Mouse (Mus musculus): ENCODE results near the gene Csrp3.

The Csrp3 gene

DNA sequence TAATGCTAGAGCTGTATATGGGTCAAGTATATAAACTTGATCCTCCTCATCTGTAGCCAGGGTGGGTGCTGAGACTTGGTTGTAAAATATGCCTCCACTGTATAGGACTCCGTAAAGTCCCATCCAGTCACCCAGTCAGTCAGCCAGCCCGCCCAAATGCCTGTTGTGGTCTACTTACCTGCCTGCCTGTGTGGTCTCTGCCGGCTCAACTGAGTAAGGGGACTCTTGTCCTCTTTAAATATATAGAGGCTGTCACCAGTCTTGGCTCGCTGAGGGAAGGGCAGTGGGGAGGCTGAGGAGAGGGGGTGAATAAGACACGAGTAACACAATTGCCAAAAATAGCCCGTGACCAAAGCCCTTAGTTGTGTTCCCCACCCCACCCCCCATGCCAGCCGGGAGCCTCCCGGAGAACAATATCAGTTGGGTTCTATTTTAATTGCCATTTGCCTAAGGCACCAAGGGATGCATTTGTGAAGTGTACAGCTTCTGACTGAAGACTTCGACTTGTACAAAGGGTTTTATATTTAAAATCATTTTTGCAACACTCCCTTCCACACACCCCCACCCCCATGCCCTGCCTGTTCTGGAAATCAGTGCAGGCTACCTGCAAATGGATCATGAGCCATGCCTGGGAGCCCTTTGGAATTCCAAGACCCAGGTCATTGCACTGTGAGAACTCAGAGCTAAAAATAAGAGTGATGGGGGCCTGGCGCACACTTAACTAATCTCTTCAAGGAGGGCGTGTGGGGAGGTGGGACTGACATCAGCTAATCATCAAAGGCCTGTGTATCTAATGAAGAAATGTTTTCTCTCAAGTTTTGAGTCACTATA lies at the start of gene Csrp3:
TSS of gene Csrp3 (minus strand) at position 214 of the 831 bp plus-strand sequence.
- no peak for DNase-seq

DNA sequence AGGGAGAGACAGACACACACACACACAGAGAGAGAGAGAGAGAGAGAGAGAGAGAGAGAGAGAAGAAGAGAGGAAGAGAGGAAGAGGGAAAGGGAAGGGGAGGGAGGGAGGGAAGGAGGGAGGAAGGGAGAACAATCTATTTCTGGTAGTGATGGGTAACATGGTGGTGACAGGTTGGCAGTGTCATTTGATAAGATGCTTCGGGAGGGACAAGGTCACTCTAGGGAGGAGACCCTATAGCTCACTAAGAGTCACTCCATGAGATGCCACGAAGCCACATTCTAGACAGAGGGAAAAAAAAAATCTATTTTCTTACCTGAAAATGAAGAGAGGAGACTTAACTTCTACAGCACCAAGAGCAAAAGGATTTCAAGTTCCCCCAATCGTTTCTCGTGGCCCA lies 48.2 kb upstream of the Csrp3 start:
- no peak for DNase-seq

DNA sequence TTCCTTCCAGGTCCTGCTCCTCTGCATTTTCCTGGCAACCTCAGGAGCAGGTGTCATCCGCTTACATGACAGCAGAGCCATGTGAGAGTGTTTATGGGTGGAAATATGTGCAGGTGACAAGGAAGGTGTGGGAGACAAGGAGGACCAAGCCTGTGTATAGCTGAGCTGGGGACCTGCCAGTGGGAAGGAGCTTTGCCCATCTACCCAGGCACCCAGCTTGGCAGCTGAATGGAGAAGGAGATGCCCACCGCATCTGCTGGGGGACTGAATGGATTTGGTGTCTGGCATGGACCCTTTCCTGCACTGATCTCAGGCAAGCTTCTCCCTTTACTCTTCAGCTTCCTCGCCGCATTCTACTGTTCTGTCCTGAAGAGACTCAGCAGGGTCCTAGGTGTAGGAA lies 47.6 kb upstream of the Csrp3 start:
- DNase-seq: no peak

DNA sequence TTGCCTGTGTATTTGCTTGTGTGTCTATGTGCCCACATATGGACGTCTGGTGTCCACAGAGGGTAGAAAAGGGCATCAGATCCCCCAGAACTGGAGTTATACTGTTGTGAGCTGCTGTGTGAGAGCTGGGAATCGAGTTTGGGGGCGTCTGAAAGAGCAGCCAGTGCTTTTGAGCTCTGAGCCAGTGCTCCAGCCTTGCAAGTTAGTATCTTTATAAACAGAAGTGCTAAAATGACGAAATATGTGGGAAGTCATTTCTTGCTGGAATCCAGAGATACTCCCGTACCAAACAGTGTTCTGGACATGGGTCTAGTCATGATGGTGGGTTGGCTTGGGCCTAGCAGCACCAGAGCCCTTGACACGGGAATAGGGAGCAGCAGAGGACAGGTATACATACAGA lies 46.9 kb upstream of the Csrp3 start:
- no peak for DNase-seq

DNA sequence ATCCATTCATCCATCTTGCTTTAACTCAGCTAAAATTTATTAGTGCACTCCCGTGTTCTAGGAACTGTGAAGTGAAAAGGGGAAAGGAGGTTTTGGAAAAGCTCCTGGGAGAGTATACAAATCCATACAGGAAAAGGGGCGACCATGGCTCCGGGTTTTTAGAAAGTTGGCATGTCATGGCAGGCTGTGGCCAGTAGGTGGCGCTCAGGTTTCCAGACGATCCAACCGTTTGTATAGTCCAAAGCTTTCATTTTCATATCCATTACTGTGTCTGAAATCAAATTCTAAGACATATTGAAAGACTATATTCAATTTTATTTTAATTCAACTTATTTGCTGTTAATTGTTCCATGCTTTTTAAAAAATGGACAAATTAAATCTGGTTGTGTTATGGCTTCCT lies 46.3 kb upstream of the Csrp3 start:
- DNase-seq: peak; percentile 83

DNA sequence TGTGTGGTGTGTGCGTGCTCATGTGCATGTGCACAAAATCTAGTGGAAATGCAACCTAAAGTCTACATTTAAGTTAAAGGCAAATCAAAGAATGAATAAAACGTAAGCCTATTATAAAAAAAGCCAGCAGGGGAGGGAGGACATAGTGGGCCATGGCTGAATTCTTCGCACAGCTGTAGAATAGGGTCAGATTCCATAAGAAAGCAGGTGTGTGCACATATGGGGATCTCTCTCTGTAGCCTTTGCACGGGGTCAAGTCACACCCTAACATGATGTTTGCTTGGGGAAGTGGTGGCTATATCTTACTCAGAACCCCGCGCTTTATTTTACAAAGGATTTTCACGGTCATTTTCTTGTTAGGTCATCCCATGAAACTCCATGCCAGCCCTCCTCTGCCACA lies 45.3 kb upstream of the Csrp3 start:
- DNase-seq: no peak

DNA sequence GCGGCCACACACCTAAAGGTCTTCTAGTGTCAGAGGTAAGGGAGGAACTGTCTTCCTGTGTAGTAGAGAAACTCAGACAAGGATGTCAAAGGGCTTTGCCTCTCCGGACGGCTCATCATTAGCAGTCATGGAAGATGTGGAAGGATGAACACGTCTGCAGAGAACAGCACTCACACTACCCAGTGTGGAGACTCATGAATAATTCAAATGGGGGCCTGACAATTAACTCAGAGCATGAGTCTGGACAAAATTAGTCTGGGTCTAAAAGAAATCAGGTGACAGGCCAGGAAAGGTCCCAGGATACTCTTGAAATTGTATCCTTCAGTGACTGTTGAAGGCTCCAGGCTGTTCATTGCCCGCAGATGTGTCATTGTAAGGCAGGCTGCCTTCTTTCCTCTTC lies 43.2 kb upstream of the Csrp3 start:
- no peak for DNase-seq

DNA sequence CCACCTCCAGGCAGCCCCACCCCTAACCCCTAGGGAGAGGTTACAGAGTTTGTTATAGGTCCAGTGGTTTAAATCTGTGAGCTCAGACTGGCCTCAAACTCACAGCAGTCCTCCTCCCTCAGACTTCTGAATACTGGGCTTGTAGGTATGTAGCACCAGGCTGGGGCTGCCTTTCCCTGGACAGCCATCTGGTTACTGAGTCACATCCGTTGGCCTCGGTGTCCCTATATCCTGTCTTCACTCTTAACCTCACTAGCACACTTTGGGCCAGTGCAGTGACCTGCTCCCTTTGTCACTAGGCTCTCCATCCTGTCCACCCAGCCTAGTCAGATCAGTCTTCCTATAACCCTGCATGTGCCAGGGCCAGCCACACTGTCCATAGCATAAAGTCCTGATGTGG lies 40.9 kb upstream of the Csrp3 start:
- DNase-seq: no peak

DNA sequence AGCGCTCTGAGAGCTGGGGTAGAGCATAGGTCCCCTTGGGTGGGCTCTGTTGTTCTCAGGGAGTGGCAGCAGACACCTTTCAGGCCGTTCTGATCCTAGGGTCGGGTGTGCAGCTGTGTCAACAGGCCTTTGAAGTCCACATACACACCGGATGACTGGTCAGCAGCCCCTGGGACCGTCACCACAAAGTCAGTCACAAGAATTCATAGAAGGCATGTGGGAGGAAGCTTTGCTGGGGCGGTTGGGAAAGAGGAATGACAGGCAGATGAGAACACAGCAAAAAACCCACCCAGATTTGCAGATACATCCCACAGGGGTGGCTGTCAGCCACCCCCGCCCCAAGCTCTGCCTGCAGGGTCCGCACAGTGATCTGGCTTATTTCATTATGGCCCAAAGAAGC lies 40.1 kb upstream of the Csrp3 start:
- DNase-seq: no peak

DNA sequence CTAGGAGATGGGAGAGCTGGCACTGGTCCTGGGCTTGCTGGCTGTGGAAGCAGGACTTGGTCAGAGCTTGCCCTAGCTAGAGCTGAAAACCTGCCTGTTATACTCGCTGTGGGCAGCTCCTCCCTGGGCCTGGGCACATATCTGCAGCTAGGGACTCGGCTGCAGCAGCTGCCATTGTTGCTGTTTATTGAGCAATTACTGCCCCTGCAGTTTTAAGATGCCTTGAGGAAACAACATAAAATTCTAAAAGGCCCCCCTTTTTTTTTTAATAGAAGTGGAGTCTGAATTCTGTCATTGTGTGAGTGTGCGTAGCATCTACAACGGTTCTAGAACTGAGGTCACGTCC lies 36.4 kb upstream of the Csrp3 start:
- DNase-seq: no peak

DNA sequence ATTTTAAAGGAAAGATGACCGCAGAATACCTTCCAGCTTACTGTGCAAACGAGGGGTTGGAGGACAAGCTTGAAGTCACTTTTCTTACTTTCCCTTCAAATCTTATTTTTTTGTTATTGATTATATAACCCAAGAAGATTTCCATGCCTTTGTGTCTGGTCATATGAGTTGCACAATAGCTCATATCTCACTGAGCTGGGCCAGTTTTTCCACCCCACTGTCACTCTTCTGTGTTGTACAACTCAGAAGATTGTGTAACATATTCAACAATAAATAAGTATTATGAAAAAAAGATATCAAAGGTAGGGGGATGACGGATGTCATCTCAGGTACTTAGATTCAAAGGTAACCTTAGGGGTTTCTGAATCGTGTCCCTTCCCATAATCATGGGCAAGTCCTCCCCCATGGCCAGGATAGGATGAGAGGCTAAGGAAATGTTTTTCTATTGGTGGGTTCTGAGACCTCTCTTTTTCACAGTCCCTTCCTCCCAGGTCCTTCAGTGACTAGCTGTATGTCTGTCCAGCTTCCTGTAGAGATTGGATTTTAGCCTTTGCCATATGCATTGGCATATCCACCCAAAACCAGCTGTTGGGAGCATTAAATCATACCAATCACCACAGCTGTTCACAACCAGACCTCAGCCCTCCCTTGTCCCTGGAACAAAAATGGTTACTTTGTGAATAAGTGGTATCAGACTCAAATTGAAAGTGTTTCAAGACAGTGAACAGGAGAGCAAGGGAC lies 35.9 kb upstream of the Csrp3 start:
- DNase-seq: no peak

DNA sequence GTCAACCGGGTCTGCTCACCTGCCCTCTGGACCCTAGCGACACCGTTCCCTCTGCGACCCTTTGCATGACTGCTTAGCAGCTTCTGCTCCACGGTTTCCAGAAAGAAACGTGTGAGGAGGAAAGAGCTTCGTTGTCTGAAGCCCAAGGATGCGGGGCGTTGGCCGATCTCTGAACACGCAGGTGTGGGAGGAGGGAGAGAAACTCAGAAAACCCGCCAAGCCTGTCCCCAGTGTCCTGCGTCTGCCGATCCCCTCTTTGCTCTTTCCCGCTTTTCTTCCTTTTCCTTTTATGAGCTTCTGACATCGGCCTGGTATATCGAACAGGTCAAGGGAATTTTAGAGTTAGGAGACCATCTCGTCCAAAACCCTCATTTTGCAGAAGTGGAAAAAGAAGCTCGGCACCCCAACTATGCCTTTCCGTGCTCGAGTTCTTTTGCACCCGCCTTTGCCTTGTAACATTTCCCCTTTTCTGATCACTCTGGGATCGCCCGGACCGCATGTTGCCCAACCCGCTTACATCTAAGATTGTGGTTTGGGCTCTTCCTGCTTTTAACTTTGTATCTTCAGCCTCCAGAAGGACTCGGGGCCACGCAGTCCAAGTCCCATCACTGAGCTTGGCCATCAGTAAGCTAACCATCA lies 34.3 kb upstream of the Csrp3 start:
- DNase-seq: peak; percentile 27

DNA sequence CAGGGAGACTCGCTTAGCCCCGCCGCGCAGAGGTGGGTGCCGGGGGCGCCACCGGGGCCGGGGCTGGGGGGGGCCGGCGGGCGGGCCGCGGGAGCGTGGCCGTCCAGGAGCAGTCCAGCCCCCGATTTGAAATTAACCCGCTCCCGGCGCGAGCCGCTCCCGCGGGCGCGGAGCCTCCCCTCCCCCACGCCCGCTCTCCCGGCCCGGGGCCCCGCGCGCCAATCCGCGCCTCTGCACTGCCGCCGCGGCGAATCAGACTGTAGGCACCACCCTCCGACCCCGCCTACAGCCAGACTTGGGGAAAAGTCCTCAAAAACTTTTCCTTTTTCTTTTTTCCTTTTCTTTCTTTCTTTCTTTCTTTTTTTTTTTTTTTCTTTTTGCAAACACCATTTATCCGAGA lies 33.7 kb upstream of the Csrp3 start, which contains the start of gene E2f8:
TSS of gene E2f8 (minus strand) at position 111 of the 400 bp plus-strand sequence.
- DNase-seq: peak; percentile 90

DNA sequence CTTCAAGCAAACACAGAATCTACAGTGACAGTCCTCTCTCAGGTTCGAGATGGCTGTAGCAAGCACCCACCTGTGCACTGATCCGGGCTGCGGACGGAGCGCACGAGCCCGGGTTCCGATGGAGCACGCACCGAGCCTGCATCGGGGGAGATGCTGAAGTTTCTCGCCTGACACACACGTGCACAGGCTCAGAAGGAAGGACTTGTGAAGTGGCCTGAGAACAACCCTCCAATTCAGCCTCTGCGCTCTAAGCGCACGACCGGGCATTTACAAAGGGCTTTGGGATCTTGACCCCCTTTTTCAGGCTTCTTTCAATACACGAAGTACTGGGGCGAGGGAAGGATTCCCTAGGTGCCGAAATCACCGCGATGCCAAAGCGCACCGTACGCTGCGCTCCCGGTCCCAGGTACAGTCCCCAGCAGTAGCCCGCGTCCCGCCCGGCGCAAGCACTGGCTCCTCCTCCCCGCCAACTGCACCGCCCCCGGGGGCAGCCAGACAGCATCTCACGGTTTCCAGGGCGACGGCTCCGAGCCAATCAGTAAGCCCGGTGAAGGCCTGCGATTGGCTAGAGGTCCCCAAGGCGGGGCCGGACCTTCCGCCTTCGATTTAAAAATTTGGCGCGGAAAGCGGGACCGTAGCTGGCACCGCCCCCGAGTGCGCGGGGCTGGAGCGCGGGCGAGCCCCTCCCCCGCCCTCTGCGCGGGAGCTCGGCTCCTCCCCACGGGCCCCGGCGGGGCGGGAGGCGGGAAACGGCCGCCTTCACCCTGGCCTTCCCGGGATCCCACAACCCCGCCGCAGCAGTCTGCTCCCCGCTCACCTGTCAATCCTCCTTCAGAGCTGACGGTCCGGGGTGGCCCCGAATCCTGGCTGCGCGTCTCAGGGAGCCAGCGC lies 33.0 kb upstream of the Csrp3 start:
- DNase-seq: peak; percentile 98

DNA sequence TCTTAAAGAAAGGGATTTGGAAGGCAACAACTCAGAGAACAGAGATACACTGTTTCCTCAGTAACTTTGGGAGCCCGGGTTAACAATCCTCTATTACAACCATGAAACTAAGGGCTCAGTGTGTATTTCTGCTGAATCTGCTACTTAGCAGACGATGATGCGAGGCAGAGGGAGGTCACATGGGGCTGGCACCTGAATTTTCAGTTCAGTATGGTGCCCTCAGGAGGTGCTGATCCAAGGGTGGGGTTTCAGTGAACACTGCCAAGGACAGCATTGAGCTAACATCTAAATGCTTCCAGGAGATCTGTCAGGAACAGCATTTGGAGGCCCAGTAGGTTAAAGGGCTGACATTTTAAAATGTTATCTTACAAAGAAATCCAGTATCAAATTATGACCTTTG lies 31.7 kb upstream of the Csrp3 start:
- DNase-seq: no peak

DNA sequence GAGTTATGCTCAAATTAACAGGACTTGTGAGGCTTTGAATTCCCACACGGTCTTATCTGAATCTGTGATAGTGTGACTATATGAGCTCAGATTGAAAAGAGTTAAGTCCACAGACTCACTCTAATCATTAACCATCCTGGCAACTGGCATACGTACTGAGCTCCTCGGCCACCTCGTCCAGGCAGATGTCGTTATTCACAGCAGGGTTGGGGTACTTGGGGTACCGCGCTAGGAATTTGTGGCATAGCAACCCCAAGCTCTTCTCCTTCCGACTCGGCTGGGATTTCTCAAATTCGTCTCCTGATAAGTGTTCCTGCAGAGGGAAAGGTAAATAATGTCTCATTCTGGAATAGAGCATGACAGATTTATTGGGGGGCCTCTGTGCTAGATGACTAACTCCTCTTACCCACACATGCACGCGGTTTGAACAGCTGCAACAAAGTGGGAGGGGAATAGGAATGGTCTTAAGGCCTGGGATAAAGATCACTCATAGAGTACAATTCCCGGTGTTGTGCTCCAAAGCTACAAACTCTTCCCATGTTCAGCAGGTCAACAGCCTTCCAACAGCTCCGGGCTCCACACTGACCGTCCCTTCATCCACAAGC lies 30.1 kb upstream of the Csrp3 start:
- DNase-seq: no peak

DNA sequence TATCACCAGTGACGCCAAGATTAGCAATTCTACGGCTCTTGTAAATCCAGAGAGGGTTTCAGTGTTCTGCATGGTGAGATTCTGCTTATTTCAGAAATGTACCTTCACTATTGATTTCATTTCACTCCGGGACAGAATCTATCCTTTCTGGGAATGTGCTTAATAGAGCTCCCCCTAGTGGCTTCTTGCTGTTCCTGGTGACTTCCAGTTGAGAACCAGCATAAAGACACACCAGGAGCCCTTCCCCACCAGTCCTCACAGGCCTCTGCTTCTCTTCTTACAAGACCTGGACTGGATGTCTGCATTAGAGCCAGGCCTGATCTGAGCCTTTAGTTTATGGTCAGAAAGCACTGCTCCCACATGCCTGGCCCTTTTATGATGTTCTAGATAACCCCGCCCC lies 28.7 kb upstream of the Csrp3 start:
- peak; percentile 58 for DNase-seq

DNA sequence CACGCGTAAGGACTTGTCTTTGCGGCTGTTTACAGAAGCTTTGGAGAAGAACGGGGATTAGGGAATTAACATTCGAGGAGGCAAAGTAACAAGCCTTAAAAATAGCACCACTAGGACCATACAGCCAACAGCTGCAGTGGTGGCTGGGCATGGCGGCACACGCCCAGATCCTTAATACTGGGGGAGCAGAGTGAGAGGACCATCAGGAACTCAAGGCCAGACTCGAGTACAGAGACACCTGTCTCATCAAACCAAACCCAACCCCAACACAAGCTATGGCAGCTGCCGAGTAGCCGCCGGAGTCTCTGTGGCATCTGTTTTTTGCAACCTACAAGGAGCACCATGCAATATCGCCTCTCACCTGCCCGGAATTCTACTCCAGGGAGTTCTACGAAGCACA lies 27.3 kb upstream of the Csrp3 start:
- DNase-seq: no peak

DNA sequence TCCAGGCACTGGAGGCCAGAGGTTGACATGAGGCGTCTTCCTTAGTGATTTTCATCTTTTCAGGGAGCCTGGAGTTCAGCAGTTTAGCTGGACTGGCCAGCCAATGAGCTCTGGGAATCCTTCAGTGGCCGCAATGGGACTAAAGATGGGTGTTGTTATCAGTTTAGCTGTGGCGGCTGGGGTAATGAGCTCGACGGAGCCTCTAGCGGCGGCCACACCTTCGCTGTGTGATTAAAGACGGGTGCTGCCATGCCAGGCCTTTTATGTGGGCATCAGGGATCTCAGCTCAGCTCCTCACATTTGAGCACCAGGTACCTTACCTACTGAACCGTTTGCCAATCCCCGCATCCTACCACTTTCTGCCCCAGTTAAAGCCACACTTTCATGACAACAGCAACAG lies 23.5 kb upstream of the Csrp3 start:
- DNase-seq: no peak

DNA sequence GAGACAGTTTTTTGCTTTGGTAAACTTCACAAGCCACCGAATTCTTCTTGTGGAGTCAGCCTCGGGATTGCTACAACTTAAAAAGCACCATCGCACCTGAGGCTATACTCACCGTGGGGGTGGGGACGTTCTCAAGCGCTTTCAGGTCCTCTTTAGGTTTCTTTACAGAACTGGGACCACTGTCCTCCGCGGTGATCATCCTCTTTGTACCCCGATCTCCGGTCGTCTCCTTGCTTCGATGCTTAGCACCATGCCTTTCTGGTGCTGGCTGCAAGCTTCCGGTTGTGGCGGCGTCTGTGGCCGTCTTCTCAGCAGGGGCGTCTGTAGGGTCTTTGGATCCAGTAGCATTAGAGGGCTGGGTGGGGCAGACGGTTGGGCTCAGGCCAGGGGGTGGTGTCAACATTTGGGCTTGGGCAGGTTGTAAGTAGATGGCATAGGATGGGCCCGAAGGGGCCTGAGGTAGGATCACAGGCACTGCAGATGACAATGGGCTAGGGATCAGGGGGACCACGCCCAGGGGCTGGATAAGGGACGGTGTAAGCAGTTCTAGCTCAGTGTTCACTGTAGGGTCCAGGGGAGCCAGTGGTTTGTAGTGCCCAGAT lies 22.8 kb upstream of the Csrp3 start:
- no peak for DNase-seq

DNA sequence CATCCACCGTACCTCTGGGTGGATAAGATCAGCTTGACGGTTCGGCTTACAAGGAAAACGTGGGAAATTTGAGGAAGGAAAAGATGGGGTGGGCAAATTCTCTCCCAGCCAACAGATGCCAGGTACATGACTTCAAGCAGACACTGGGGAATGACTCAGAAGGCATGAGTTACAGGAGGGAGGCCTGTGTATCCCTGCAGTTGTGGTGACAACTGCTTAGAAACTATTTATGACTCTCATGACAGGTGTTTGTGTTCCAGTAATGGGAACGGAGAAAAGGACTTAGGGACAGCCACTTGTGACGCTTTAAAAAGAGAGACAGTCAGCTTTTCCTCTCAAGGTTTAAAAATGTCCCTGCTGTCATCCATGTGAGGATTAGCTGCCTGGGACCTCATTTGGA lies 22.3 kb upstream of the Csrp3 start:
- DNase-seq: no peak

DNA sequence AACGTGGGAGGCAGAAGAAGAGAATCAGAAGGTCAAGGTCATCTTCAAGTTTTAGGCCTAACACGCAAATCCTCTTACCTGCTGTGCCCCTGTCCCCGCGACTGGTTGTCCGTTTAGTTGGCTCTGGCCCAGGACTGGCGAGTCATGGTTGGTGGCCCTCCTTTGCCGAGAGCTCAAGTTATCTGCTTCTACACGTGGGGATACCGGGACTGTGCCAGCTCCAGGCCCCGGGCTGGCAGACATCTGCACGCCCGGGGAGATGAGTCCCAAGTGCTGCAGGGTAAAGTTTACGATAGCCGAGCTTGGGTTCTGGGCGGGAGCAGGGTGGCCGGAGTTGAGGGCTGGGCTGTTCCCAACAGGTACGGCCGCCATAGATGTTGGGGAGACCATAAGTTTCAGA lies 19.7 kb upstream of the Csrp3 start:
- no peak for DNase-seq

Data from kidney, postnatal 10 days (tissue).